Mouse (Mus musculus) MEL (cell line): ENCODE measurements around the gene Nasp.

Experiments used
- CHD2 ChIP-seq: IDR thresholded peaks from 2 replicates; pipeline ENCODE4 v1.6.1; 2011; ENCODE audit warnings: low read length, improper control_type of control experiment
- CTCF ChIP-seq, 3 experiments: IDR thresholded peaks in 2 of 3; conservative IDR thresholded peaks in 1 of 3; 2 replicates each; pipeline ENCODE4 v1.5.1; 2011 to 2012; ENCODE audit warnings: low read length in 3 of 3, low read depth in 2 of 3, mild to moderate bottlenecking in 2 of 3, improper control_type of control experiment in 1 of 3, inconsistent platforms in 1 of 3, mixed read lengths in 1 of 3, moderate library complexity in 1 of 3; ENCODE audit not compliant: control insufficient read depth in 1 of 3, insufficient read depth in 1 of 3, poor library complexity in 1 of 3, severe bottlenecking in 1 of 3
- MAFK ChIP-seq: IDR thresholded peaks from 2 replicates; pipeline ENCODE4 v1.6.1; 2011; ENCODE audit warnings: low read depth, mild to moderate bottlenecking, low read length, improper control_type of control experiment, borderline replicate concordance
- MAX ChIP-seq: IDR thresholded peaks from 2 replicates; pipeline ENCODE4 v1.6.1; 2011; ENCODE audit warnings: low read length, improper control_type of control experiment
- MYC ChIP-seq: IDR thresholded peaks from 2 replicates; pipeline ENCODE4 v1.6.1; 2011; ENCODE audit warnings: low read depth, mild to moderate bottlenecking, low read length, improper control_type of control experiment, moderate library complexity
- NELFE ChIP-seq: IDR thresholded peaks from 2 replicates; pipeline ENCODE4 v1.6.1; 2011; ENCODE audit warnings: low read depth, low read length, improper control_type of control experiment
- POLR2A ChIP-seq, 2 experiments: IDR thresholded peaks; 2 replicates each; pipeline ENCODE4 v1.6.1; 2011 to 2012; ENCODE audit warnings: low read length in 2 of 2, mild to moderate bottlenecking in 2 of 2, control low read depth in 1 of 2, improper control_type of control experiment in 1 of 2, low read depth in 1 of 2, moderate library complexity in 1 of 2; ENCODE audit not compliant: control insufficient read depth in 1 of 2, insufficient read depth in 1 of 2, poor library complexity in 1 of 2
- RCOR1 ChIP-seq: IDR thresholded peaks from 2 replicates; pipeline ENCODE4 v1.6.1; 2012; ENCODE audit warnings: low read depth, mild to moderate bottlenecking, inconsistent platforms, low read length, improper control_type of control experiment
- SIN3A ChIP-seq: IDR thresholded peaks from 2 replicates; pipeline ENCODE4 v1.6.1; 2012; ENCODE audit warnings: low read length, improper control_type of control experiment, inconsistent platforms
- ZMIZ1 ChIP-seq: IDR thresholded peaks from 2 replicates; pipeline ENCODE4 v1.6.1; 2012; ENCODE audit warnings: low read depth, mild to moderate bottlenecking, inconsistent platforms, low read length, improper control_type of control experiment, moderate library complexity

- TF ChIP-seq CTCF (IDR thresholded peaks at IDR 0.05 in 2 of 3, conservative IDR thresholded peaks at IDR 0.05 in 1 of 3; ENCODE audit: control insufficient read depth in 1 of 3, insufficient read depth in 1 of 3, low read depth in 2 of 3, low read length in 3 of 3, poor library complexity in 1 of 3, severe bottlenecking in 1 of 3) (no peak), RCOR1 (no peak), CHD2 (no peak), NELFE (no peak), SIN3A (no peak), ZMIZ1 (no peak), POLR2A (IDR thresholded peaks at IDR 0.05; ENCODE audit: control insufficient read depth in 1 of 2, insufficient read depth in 1 of 2, low read depth in 1 of 2, low read length in 2 of 2, poor library complexity in 1 of 2) (no peak), MYC (no peak), MAX (no peak), MAFK (no peak)
Observed at GRCm38 (mm10) chr4:116595793-116596192, 31.9 kb downstream of the Nasp start.
